Mouse (Mus musculus): ENCODE results near the gene Mgst2. TPM values are rescaled to one million over a fixed set of nuclear protein-coding genes. Genes with fewer than 3 reads are reported as not detected.

The Mgst2 gene
- total RNA-seq, 4 experiments from 2014 or later, result 0.38 to 1.5 (median 0.90) TPM; not detected in 1

- DNase-seq (ENCODE audit: low spot score), result no peak
Observed at GRCm38 (mm10) chr3:51654303-51655055, 5.7 kb upstream of the Mgst2 start.

- no peak for DNase-seq (ENCODE audit: low spot score)
Observed at GRCm38 (mm10) chr3:51659415-51659814, 745 bp upstream of the Mgst2 start.

GRCm38 (mm10) chr3:51660821-51661276, 689 bp downstream of the Mgst2 start:
- no peak for DNase-seq (ENCODE audit: low spot score)

- DNase-seq (ENCODE audit: low spot score), result no peak
Observed at GRCm38 (mm10) chr3:51661376-51661775, 1.2 kb downstream of the Mgst2 start.

GRCm38 (mm10) chr3:51661880-51662550, 1.9 kb downstream of the Mgst2 start:
- DNase-seq (ENCODE audit: low spot score), result no peak

- no peak for DNase-seq (ENCODE audit: low spot score)
Observed at GRCm38 (mm10) chr3:51662557-51662956, 2.4 kb downstream of the Mgst2 start.

GRCm38 (mm10) chr3:51668607-51669006, 8.4 kb downstream of the Mgst2 start:
- no peak for DNase-seq (ENCODE audit: low spot score)

GRCm38 (mm10) chr3:51670414-51671070, 10.4 kb downstream of the Mgst2 start:
- DNase-seq (ENCODE audit: low spot score), result no peak

- DNase-seq (ENCODE audit: low spot score), result no peak
Observed at GRCm38 (mm10) chr3:51671071-51671469, 10.9 kb downstream of the Mgst2 start.

GRCm38 (mm10) chr3:51672631-51673030, 12.5 kb downstream of the Mgst2 start:
- DNase-seq (ENCODE audit: low spot score), result no peak

- DNase-seq (ENCODE audit: low spot score), result peak; percentile 27
Observed at GRCm38 (mm10) chr3:51673408-51674086, 13.4 kb downstream of the Mgst2 start.

- no peak for DNase-seq (ENCODE audit: low spot score)
Observed at GRCm38 (mm10) chr3:51674963-51675362, 14.8 kb downstream of the Mgst2 start.

- DNase-seq (ENCODE audit: low spot score), result no peak
Observed at GRCm38 (mm10) chr3:51685539-51685938, 25.4 kb downstream of the Mgst2 start.

- DNase-seq (ENCODE audit: low spot score), result no peak
Observed at GRCm38 (mm10) chr3:51686316-51686715, 26.2 kb downstream of the Mgst2 start.

- no peak for DNase-seq (ENCODE audit: low spot score)
Observed at GRCm38 (mm10) chr3:51686791-51687190, 26.6 kb downstream of the Mgst2 start.

GRCm38 (mm10) chr3:51688725-51689124, 28.6 kb downstream of the Mgst2 start:
- DNase-seq (ENCODE audit: low spot score), result no peak

GRCm38 (mm10) chr3:51693196-51693595, 33.0 kb downstream of the Mgst2 start:
- DNase-seq (ENCODE audit: low spot score), result no peak

- no peak for DNase-seq (ENCODE audit: low spot score)
Observed at GRCm38 (mm10) chr3:51694576-51694975, 34.4 kb downstream of the Mgst2 start.

GRCm38 (mm10) chr3:51695713-51696112, 35.6 kb downstream of the Mgst2 start:
- no peak for DNase-seq (ENCODE audit: low spot score)

- no peak for DNase-seq (ENCODE audit: low spot score)
Observed at GRCm38 (mm10) chr3:51697931-51698330, 37.8 kb downstream of the Mgst2 start.

- DNase-seq (ENCODE audit: low spot score), result no peak
Observed at GRCm38 (mm10) chr3:51700123-51700522, 40.0 kb downstream of the Mgst2 start.

- no peak for DNase-seq (ENCODE audit: low spot score)
Observed at GRCm38 (mm10) chr3:51700731-51701280, 40.6 kb downstream of the Mgst2 start.
